Mouse (Mus musculus): ENCODE results near the gene P4ha1. TPM values are rescaled to one million over a fixed set of nuclear protein-coding genes. Genes with fewer than 3 reads are reported as not detected.
A peak's percentile ranks its signal among the peaks of the same experiment; 100 is the strongest.

Gene P4ha1
- total and polyA plus RNA-seq, 2 experiments from 2014 or later = 13.4 to 29.3 TPM

DNA sequence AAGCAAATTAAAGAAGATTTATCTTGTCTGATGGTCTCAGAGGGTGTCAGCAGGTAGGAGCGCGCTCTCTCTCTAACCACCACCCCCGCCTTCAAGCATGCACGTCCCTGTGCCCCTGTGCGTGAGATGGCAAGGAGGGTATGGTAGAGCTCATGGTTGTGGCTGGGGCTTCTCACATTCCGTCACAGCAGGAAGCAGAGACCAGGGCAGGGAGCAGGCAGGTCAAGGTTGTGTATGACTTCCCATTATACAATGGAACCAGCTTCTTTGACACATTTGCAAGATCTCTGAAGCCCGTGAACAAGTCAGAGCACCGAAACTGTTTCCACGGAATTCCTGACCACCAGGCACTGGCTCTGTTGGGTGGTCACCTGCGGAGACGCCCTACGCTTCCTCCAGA is 87.2 kb downstream of the P4ha1 start:
- 0 out of 2 replicates have a peak, but pooled peaks cover 4% of the 10 kb centered on the region for H3K4me1 ChIP-seq (ENCODE audit: insufficient read depth)
- ATAC-seq (no peak), DNase-seq (no peak)
- H3K9ac ChIP-seq = no peak overlapping the region
- no peak overlapping the region for H3K4me3 ChIP-seq (ENCODE audit: low read depth, low read length)
- no peaks in the 10 kb centered on the region for H3K36me3 ChIP-seq (ENCODE audit: insufficient read depth)
- no peak overlapping the region for H3K4me2 ChIP-seq (ENCODE audit: low read depth)
- no peaks in the 10 kb centered on the region for H3K27me3 ChIP-seq (ENCODE audit: insufficient read depth, low read length)
- TF ChIP-seq CTCF (IDR thresholded peaks at IDR 0.05; ENCODE audit: low read depth) = no peak
- no peaks in the 10 kb centered on the region for H3K9me3 ChIP-seq (ENCODE audit: low read length)
- no peak overlapping the region for H3K27ac ChIP-seq (ENCODE audit: low read depth, low read length)
- 91% methylated on average over 12 of the region's 12 CpGs for WGBS

DNA sequence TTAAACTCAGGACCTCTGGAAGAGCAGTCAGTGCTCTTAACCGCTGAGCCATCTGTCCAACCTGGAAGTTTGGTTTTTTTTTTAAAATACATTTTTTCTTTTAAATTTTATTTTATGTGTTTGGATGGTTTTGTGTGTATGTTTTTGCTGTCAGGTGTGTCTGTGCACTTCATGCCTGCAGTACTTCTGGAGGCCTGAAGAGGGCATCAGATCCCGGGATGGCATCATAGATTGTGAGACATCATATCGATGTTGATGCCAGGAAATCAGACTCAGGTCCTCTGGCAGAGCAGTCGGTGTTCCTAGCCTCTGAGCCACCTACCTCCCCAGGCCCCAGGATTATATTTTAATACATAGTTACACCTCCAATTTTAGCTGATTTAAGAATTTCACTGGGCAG is 90.6 kb downstream of the P4ha1 start:
- DNase-seq (no peak), ATAC-seq (no peak)
- Histone ChIP-seq H3K36me3 (ENCODE audit: insufficient read depth) (no peaks in the 10 kb centered on the region), H3K9ac (no peak overlapping the region), H3K4me3 (ENCODE audit: low read depth, low read length) (no peak overlapping the region), H3K4me2 (ENCODE audit: low read depth) (no peak overlapping the region), H3K27me3 (ENCODE audit: insufficient read depth, low read length) (no peaks in the 10 kb centered on the region), H3K4me1 (ENCODE audit: insufficient read depth) (0 out of 2 replicates have a peak, but pooled peaks cover under 1% of the 10 kb centered on the region), H3K9me3 (ENCODE audit: low read length) (no peaks in the 10 kb centered on the region), H3K27ac (ENCODE audit: low read depth, low read length) (no peak overlapping the region)
- TF ChIP-seq CTCF (IDR thresholded peaks at IDR 0.05; ENCODE audit: low read depth) = peak; percentile 17; the same call in 1 of the 2 replicates
- 94% methylated on average over 4 of the region's 4 CpGs for WGBS

DNA sequence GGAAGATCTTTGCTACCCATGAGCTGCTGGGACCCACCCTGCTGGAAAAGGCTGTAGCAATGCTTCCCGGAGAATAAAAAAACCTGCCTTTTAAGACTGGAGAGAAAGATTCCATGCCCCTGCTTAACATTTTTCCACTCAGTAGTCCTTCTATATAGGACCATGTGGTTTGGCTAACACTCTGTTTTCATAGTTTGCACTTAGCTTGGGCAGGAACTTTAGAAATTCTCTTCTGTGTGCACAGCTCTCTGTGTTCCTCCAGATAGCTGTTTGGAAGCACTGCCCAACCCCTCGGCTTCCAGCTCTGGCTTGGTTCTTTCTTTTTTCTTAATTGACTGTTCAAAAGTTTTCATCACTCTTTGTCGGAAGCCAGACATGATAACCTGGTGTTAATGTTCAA is 93.5 kb downstream of the P4ha1 start:
- 92% methylated on average over 3 of the region's 3 CpGs for WGBS
- Histone ChIP-seq H3K27ac (ENCODE audit: low read depth, low read length) (no peak overlapping the region), H3K9ac (no peak overlapping the region), H3K9me3 (ENCODE audit: low read length) (no peaks in the 10 kb centered on the region), H3K27me3 (ENCODE audit: insufficient read depth, low read length) (no peaks in the 10 kb centered on the region), H3K4me2 (ENCODE audit: low read depth) (no peak overlapping the region), H3K4me3 (ENCODE audit: low read depth, low read length) (no peak overlapping the region), H3K36me3 (ENCODE audit: insufficient read depth) (no peaks in the 10 kb centered on the region), H3K4me1 (ENCODE audit: insufficient read depth) (no peaks in the 10 kb centered on the region)
- DNase-seq (no peak), ATAC-seq (no peak)
- no peak for TF ChIP-seq CTCF (IDR thresholded peaks at IDR 0.05; ENCODE audit: low read depth)

DNA sequence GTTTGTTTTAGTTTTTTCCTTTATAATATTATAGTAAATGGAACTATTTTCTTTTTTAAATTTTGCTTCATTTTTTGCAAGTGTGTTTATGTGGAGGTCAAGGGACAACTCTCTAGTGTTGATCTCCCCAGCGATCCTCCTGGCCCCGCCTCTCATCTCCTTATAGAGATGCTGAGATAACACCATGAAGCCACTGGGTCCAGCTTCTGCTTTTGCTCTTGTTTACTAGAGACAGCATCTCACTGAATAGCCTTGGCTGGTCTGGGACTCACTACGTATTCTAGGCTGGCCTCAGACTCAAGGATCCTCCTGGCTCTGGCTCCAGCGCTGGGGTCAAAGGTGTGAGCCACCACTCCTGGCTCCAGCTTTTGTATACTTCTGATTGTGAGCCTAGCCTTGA is 96.4 kb downstream of the P4ha1 start:
- H3K27me3 ChIP-seq (ENCODE audit: insufficient read depth, low read length) = no peaks in the 10 kb centered on the region
- H3K4me1 ChIP-seq (ENCODE audit: insufficient read depth) = no peaks in the 10 kb centered on the region
- no peak for TF ChIP-seq CTCF (IDR thresholded peaks at IDR 0.05; ENCODE audit: low read depth)
- DNase-seq (no peak), ATAC-seq (no peak)
- H3K9me3 ChIP-seq (ENCODE audit: low read length) = no peaks in the 10 kb centered on the region
- no peak overlapping the region for H3K9ac ChIP-seq
- H3K27ac ChIP-seq (ENCODE audit: low read depth, low read length) = no peak overlapping the region
- 92% methylated on average over 4 of the region's 4 CpGs for WGBS
- no peak overlapping the region for H3K4me2 ChIP-seq (ENCODE audit: low read depth)
- no peaks in the 10 kb centered on the region for H3K36me3 ChIP-seq (ENCODE audit: insufficient read depth)
- H3K4me3 ChIP-seq (ENCODE audit: low read depth, low read length) = no peak overlapping the region

Other genes starting within 250 kb of the P4ha1 start
- gene Sept10, start 101.4 kb upstream of the P4ha1 start, total RNA-seq (2014; rRNA removed) = 9.8 and 13.4 TPM in 2 replicates
- gene Sept10, start 101.4 kb upstream of the P4ha1 start, polyA plus RNA-seq (2015; fragmentation: Nextera tagmentation; extraction: Ambion mirVana) = 13.1 and 13.6 TPM in 2 replicates
- 29.6 and 33.3 TPM in 2 replicates for gene Sowahc, start 101.3 kb upstream of the P4ha1 start, total RNA-seq (2014; rRNA removed)
- 9.3 and 13.4 TPM in 2 replicates for gene Sowahc, start 101.3 kb upstream of the P4ha1 start, polyA plus RNA-seq (2015; fragmentation: Nextera tagmentation; extraction: Ambion mirVana)
- gene Gm10273, start 72.3 kb downstream of the P4ha1 start, total RNA-seq (2014; rRNA removed) = 8.9 and 11.2 TPM in 2 replicates
- gene Gm10273, start 72.3 kb downstream of the P4ha1 start, polyA plus RNA-seq (2015; fragmentation: Nextera tagmentation; extraction: Ambion mirVana) = 3.1 and 4.6 TPM in 2 replicates
- gene Pla2g12b, start 80.4 kb downstream of the P4ha1 start, total RNA-seq (2014; rRNA removed) = not detected in 2 replicates
- not detected in 2 replicates for gene Pla2g12b, start 80.4 kb downstream of the P4ha1 start, polyA plus RNA-seq (2015; fragmentation: Nextera tagmentation; extraction: Ambion mirVana)
- gene Oit3, start 118.5 kb downstream of the P4ha1 start, total RNA-seq (2014; rRNA removed) = 0.19 TPM in 1 of 2 replicates, not detected in the other
- gene Oit3, start 118.5 kb downstream of the P4ha1 start, polyA plus RNA-seq (2015; fragmentation: Nextera tagmentation; extraction: Ambion mirVana) = 0.10 and 0.27 TPM in 2 replicates